Mouse (Mus musculus): Measurements from ENCODE around the gene Cep41. TPM values are rescaled to one million over a fixed set of nuclear protein-coding genes. Genes with fewer than 3 reads are reported as not detected.

Gene Cep41
- total RNA-seq, 1 experiment from 2014 or later, result 9.3 TPM

DNA sequence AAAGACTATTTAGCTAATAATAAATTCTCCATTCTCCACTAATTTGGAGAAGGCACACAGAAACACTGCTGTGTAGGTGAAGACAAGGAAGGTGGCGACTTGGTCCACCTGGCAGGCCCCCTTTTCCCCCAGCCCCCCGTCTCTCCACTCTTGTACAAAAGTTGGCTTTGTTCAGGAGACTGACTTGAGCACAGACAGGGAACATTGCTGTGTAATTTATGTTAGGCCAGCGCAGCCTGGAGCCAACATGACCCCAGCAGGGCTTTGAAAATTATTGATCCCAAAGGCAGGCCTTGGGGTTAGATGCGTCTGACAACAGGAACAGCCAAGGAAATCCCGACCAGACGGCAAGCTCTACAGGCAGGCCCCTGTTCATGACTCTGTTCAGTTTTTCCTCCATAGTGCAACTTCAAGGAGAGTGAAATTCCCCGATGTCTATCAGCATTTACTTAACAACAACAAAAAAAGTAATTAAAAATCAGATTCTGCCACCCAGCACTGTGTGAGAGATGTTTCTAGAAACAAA, 89.1 kb downstream of the Cep41 start:
- ATAC-seq (replicated peaks; ENCODE audit: low read depth, poor library complexity, severe bottlenecking), result no peak

Other genes starting within 250 kb of the Cep41 start
- 25.7 and 48.9 TPM in 2 replicates for gene Tmem209, start 184.0 kb downstream of the Cep41 start, total RNA-seq (2017)
- gene Ssmem1, start 183.9 kb downstream of the Cep41 start, total RNA-seq (2017), result not detected in 2 replicates
- gene Cpa2, start 152.2 kb downstream of the Cep41 start, total RNA-seq (2017), result 1.2 TPM in 1 of 2 replicates, not detected in the other
- not detected in 2 replicates for gene Cpa4, start 125.4 kb downstream of the Cep41 start, total RNA-seq (2017)
- not detected in 2 replicates for gene Cpa5, start 82.7 kb downstream of the Cep41 start, total RNA-seq (2017)
- not detected in 2 replicates for gene Cpa1, start 54.5 kb downstream of the Cep41 start, total RNA-seq (2017)
- gene Mest, start 29.8 kb upstream of the Cep41 start, total RNA-seq (2017), result 0.14 TPM in 1 of 2 replicates, not detected in the other
- 40.6 and 53.4 TPM in 2 replicates for gene Copg2, start 203.0 kb upstream of the Cep41 start, total RNA-seq (2017)
- not detected in 2 replicates for gene Tsga13, start 221.8 kb upstream of the Cep41 start, total RNA-seq (2017)

Measured in common myeloid progenitor, adult 5-6 weeks (primary cell).